Mouse (Mus musculus) adipocyte (in vitro differentiated cells): ENCODE results near the gene Deaf1.

ENCODE experiments used
- DNase-seq: peaks from one replicate; pipeline ENCODE4 v3.0.0-alpha.2; 2016; ENCODE audit warnings: low spot score

Gene Deaf1

GRCm38 (mm10) chr7:141339215-141339920 lies 11.9 kb upstream of the Deaf1 start:
- no peak for DNase-seq

GRCm38 (mm10) chr7:141338576-141339131 lies 11.2 kb upstream of the Deaf1 start, which contains the start of gene Eps8l2:
Eps8l2 (plus strand) TSS chr7:141338880.
- DNase-seq = no peak

- DNase-seq = peak; percentile 16
Measured at GRCm38 (mm10) chr7:141337716-141338416, 10.4 kb upstream of the Deaf1 start.

GRCm38 (mm10) chr7:141336296-141336695 lies 8.8 kb upstream of the Deaf1 start:
- DNase-seq = no peak

GRCm38 (mm10) chr7:141335682-141336081 lies 8.2 kb upstream of the Deaf1 start:
- DNase-seq = no peak

GRCm38 (mm10) chr7:141335044-141335579 lies 7.6 kb upstream of the Deaf1 start:
- DNase-seq = no peak

GRCm38 (mm10) chr7:141331990-141332389 lies 4.5 kb upstream of the Deaf1 start:
- no peak for DNase-seq

- DNase-seq = no peak
Measured at GRCm38 (mm10) chr7:141330706-141331105, 3.2 kb upstream of the Deaf1 start.

GRCm38 (mm10) chr7:141328373-141328990 lies 992 bp upstream of the Deaf1 start:
- DNase-seq = peak; percentile 14

GRCm38 (mm10) chr7:141326546-141327446 lies 694 bp downstream of the Deaf1 start:
- DNase-seq = no peak

- DNase-seq = no peak
Measured at GRCm38 (mm10) chr7:141324686-141325085, 2.8 kb downstream of the Deaf1 start.

- DNase-seq = no peak
Measured at GRCm38 (mm10) chr7:141319446-141319845, 8.0 kb downstream of the Deaf1 start.

GRCm38 (mm10) chr7:141317619-141318132 lies 9.8 kb downstream of the Deaf1 start:
- DNase-seq = no peak

- DNase-seq = peak; percentile 16
Measured at GRCm38 (mm10) chr7:141315974-141316373, 11.5 kb downstream of the Deaf1 start.

GRCm38 (mm10) chr7:141315076-141315475 lies 12.4 kb downstream of the Deaf1 start:
- no peak for DNase-seq

GRCm38 (mm10) chr7:141314416-141314815 lies 13.1 kb downstream of the Deaf1 start:
- DNase-seq = no peak

GRCm38 (mm10) chr7:141304537-141304936 lies 23.0 kb downstream of the Deaf1 start:
- no peak for DNase-seq

GRCm38 (mm10) chr7:141302702-141303268 lies 24.7 kb downstream of the Deaf1 start:
- DNase-seq = no peak

- DNase-seq = no peak
Measured at GRCm38 (mm10) chr7:141301386-141301785, 26.1 kb downstream of the Deaf1 start.

GRCm38 (mm10) chr7:141299175-141299574 lies 28.3 kb downstream of the Deaf1 start:
- DNase-seq = no peak
